Mouse (Mus musculus) right cerebral cortex, adult 18-20 months (tissue): ENCODE data around the gene Ptprs.
A peak's percentile ranks its signal among the peaks of the same experiment; 100 is the strongest.

Source experiments
- DNase-seq: peaks from one replicate; pipeline ENCODE4 v3.0.0; 2022; ENCODE audit warnings: mixed read lengths

Gene Ptprs

DNA sequence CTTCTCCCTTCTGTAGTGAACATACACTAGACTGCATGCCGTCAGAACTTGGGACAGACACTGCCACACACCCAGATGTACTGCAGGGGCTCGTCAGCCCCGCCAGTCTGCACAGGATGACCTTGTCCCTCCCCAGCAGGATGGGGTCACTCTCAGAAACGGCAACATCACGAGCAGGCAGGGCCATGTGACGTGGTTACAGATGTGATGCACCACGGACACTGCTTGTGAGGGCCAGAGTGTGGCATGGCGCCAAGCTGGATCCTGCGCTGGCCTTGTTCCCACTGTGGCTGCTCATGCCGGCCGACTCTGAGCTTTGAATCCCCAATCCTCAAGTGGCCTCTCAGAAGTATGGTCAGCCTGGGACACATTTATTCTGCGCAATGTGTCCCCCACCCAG is 58.0 kb downstream of the Ptprs start:
- DNase-seq = no peak

DNA sequence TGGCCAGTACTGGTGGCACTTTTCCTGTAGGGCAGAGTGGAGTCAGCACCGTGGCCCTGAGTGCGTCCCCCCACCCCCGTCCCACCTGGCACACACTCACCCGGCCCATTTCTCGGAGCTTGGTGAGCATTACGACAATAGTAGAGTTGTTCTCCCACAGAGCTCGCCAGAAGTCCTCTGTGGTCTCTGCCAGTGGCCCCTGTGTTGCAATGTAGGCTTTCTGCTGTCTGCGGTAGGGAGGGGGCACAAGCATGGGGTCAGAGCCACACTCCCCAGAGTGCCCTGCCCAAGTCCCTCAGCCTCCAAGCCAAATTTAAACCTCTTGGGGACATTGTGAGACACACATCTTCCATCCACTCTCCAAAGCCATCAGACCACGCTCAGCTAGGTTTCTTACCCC is 61.5 kb downstream of the Ptprs start:
- DNase-seq = no peak

DNA sequence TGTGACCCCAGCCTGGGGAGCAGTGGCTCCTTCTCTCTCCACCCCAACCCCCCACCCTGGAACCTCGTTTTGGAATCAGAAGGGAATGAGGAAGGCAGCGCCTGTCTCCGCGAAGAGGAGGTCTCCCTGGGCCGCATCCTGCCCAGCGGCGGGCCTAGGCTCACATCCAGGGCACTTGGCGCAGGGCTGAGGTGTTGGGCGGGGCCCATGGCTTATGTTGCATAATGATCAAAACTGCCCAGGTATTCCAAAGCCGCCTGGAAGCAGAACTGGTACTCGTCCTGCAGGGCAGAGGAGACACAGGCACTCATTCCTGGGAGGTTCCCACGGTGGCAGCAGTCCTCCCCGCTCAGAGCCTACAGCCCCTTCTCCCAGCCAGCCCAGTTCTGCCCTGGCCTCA is 63.2 kb downstream of the Ptprs start:
- no peak for DNase-seq

DNA sequence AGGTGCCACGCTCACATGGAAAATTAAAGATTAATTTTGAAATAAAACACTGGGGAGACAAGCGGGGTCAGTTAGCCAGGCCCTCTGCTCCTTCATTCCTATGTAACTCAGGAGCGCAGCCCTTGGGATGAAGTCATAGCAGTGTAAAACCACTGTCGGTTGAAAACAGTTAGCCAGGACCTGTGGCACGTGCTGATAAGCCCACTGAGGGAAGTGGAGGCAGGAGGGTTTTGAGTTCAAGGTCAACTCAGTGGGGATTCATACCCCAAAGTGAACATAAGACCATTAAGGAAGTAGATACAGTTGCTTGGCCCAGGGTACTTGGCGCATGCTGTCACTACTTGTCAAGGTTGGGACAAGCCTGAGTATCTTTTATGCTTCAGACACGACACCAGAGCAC is 64.8 kb downstream of the Ptprs start:
- DNase-seq = no peak

DNA sequence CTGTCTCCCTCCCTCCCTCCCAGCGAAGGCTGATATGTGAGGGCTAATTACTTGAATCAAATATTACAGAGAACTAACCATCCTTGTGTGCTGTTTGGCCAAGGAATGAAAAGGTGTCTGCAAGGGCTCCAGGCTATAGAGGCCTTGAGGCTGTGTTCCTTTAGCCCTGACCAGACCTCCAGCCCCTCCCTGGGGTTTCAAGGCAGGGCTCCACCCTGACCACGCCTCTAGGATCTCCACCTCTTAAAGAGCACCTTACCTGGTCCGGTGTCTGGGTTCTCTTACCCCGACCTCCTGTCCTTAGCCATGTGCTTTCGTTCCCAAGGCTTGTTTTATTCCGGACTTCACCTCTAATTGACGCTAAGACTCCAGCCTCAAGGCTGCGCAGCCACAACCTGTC is 66.5 kb downstream of the Ptprs start:
- no peak for DNase-seq

DNA sequence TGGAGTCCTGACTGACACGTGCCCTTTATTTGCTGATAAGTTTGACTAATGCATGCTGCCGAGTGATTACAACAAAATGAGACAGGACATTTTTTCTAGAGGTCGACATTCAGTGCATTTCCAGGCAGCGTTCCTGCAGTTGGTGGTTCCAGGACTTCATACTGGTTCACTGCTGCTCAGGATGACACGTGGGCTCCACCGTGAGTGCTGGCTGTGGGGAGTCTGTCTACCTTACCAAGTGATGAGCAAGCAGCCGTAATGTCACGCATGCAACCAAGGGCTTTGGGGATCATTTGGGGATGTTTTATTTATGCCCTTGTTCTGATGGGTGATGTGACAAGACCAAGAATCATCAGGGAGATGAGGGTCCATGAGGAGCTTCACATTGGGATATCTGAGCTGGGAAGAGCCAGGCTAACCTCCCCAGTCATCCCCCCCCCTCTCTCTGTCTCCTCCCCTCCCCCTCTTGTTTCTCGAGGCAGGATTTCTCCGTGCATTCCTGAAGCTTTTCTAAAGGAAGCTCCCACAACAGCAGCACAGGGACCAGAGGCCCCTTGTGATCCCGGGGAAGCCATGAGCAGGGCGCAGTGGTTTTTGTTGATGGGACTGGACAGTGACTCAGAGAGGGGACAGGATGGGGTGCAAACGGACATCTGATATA is 67.2 kb downstream of the Ptprs start:
- peak; percentile 46 for DNase-seq

DNA sequence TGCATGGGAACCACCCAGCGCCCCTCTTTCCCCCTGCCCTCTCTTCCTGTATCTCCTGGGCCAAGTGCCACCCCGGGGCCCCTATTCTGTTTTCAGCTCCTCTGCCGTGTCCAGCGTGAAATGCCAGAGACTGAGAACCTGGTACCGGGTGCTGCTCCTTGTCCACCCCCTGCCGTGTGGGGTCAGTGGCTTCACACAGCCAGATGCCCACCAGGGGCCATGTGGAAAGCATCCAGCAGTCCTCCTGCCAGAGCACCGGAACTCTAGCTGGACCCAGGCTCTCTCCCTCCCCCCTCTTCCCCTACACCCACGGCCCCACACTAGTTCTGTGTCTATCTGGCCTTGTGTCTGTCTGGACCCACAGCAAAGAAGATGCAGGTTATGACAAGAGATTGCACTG is 68.9 kb downstream of the Ptprs start:
- no peak for DNase-seq

DNA sequence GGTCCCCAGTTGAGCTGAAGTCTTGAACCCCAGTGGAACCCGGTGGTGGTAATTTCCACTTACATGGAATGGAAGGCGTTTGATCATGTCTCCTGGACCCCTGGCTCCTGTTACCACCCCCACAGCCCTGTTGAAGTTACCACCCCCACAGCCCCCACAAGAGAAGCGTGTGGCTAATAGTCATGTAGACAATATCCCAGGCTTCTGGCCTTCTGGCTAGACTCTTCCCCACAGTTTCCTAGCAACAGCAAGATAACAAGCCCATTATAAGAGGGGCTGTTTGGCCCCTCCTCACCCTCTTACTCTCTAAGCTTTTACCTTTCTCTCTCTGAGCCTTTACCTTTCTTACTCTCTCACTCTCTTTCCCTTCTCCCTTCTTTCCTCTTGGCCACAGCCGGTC is 69.4 kb downstream of the Ptprs start:
- no peak for DNase-seq

DNA sequence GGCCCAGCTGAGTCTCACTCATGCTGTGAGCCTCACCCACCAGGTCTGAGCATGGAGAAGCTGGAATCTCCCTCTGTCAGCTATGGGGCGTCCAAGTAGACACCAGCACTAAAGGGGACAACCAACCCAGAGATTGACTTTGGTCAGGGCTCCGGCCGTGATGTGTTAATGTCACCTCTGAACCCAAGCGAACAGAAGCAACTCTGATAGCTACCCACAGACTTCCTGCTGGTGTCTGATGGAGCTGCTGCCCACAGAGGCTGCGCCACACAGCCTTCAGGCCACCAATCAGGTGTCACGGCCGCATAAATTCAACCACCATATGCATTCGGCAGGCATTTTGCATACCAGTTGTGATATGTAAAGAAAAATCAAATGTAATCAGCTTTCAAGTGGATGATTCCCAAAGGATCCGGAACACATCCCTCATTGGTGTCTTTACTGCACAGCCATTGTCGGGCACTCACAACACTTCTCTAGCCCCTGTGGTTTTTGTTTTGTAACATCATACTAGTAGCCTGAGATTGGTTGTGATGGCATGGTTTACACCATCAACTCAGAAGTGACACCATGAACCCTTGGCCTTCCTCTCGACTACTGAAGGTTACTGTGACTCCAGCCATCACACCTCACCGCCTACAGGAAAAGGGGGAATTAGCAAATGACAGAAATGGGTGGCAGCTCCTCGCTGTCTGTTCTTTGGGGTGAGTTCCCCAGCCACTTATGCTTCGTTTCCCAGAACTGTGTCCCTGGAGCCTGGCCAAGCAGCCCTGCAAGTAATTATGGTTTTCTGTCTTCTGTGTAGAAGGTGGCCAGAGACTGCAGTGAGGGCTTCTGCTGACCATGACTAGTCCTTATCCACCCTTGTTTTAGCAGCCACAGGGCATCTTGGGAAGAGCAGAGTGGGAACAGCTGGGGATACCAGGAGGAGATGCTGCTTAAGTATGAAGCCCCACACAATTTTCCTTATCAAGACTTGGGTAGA is 70.1 kb downstream of the Ptprs start:
- DNase-seq = no peak

DNA sequence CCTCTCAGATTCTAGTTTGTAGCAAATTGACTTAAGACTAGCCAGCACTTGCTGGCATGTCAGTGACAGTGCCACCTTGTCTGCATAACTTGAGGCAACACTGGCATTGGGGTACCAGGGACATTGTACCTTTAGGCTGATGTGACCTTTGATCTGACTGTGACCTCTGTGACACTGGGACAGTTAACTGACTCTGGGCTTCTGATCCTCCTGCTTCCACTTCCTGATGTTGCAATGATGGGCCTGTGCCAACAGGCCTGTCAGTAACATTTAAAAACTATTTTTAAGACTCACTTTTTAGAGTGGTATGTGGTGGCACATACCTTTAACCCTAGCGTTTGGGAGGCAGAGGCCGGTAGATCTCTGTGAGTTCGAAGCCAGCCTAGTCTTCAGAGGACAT is 70.9 kb downstream of the Ptprs start:
- no peak for DNase-seq

DNA sequence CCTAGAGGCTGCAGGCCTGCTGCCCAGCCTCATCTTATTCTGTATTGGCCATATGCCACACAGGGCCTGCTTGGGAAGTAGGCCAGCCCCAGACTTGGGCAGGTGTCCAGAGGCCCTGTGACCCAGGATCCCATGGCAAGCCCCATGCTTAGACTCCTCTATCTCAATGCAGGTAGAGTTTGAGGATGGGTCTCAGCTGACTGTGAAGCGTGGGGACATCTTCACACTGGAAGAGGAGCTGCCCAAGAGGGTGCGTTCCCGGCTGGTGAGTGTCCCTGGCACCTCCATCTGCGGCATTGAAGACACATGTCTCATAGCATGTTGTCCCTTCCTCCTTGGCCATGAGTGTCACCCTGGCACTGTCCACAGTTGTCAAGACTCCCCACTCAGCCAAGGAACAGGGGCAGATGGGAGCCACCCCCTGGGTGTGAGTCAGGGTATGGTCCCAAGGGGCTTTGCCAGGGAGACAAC is 75.2 kb downstream of the Ptprs start:
- no peak for DNase-seq

DNA sequence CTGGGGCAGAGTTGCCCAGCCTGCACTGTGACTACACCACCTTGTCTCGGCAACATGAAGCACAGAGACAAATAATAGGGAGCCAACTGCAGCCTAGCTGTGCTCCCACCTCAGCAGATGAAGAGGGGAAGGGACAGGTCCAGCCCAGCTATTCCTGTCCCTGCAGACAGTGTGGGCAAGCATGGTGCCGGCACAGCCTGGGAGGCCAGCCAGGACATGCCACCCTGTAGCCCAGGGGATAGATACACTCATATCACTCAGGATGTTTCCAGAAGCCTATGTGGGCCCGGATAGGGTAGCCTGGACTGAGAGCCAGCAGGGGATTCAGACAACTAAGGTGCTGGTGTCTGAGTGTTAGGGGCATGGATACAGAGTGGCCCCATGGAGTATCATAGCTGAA is 76.1 kb downstream of the Ptprs start:
- DNase-seq = no peak

DNA sequence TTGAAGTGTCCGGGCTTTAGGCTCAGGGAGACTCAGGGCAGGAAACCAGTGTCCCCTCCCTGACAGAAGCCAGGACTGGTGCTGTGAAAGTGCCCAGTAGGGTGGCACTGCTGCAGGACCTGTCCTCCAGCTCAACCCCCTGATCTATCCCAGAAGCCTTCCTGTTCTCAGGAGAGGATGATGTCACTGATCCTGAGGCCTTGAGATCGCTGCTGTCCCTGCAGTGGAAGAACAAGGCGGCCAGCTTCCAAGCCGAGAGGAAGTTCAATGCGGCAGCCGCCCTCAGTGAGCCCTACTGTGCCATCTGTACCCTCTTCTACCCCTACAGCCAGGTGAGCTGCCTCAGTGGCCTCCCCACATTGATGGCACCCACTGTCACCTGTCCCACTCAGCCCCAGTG is 80.2 kb downstream of the Ptprs start:
- no peak for DNase-seq

DNA sequence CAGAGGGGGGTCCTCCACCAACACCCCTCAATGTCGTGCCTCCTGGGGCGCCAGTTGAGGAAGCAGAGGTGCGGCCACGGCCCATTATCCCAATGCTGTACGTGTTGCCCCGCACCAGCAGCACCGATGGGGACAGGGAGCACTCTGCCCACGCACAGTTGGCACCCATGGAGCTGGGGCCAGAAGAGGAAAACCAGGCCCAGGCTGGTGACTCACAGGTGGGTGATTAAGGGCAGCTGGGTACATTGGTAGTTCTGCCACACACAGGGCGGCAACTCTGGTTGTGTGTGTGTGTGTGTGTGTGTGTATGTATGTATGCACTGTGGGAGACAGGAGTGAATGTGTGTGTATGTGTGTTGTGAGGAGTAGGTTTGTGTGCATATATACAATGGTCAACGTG is 82.4 kb downstream of the Ptprs start:
- peak; percentile 40 for DNase-seq

DNA sequence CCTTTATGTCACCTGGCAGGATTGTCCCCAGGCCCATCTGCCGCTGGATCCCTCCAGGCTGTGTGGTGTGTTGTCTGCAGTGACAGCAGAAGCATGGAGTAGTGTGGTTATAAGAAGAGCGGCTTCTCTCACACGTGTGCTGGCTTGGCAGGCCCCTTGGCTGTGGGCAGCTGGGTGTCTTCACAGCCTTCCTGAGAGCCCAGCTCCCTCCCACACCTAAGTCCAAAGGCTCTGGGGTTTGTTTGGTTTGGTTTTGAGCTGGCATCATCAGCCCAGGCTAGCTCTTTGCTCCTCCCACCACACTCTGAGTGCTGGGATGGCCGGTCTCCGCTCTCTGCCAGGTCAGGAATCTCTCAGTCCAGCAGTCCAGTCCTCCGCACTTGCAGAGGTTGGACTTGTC is 83.0 kb downstream of the Ptprs start:
- DNase-seq = peak; percentile 73

DNA sequence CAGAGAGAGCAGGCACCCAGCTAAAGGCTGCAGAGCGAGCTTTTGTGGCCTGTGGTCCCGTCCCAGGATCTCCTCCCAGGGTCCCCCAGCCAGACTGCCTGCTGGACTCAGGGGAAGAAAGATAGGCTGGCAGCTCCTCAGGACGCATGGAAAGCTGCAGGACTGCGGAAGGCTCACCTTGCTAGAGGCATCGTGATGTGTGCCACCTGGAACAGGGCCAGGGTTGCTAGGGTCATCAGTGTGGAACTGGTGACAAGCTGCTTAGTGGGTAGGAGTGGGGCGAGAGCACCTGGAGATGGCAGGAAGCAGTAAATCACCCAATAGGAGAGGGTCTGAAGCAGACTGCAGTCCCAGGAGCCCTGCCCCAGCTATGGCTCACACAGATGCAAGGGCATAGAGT is 88.7 kb downstream of the Ptprs start:
- DNase-seq = no peak

DNA sequence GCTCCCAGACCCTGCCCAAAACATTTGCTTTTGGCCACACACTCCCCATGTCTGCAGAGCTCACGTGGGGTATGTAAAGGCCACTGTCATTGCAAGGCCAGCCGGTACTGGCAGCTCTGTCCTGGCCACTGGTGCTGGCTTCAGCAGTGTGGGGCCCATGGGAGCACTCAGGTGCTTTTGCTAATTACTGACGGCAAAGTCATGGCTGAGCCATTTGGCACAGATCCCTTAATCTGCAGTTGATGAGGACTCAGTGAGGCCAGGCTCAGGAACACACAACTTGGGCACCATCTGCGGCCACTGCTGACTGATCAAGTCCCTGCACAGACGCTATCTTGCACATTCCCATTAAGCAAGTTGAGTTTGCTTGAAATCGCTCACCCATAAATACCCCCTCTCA is 91.4 kb downstream of the Ptprs start:
- no peak for DNase-seq

DNA sequence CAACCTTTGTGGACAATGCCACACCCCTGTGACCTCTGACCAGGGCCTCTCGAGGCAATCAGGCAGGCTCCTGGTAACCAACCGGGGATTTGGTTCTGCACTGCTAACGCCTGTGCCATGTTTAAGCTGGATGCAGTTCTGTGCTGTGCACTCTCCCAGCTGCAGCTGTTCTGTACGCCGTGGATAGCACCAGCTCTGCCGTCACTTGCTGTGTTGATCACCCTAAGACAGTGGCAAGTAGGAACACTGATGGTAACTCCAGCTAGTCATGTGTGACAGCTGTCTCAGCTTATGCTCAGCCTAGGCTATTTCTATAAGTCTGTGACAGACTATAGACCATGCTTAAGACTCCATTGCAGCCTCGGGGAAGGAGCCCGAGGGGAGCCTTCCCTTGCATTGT is 93.3 kb downstream of the Ptprs start:
- DNase-seq = no peak

DNA sequence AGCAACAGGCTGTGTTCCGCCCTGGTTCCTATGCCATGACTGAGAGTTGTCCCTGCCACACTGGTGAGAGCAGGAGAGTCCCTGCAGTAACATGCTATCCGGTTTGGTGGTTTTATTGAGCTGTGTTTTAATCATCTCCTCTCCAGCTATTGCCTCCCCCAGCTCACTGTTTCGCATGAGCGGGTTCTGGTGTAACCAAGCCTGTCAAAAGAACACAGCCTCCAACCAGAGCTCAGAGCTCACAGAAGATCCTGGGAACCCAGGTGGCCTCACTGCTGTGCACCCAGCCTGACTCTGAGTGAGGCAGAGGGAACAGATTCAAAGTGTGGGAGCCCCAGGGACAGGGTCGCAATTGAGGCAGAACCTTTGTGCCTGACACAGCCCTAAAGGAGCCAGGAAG is 95.1 kb downstream of the Ptprs start:
- no peak for DNase-seq

DNA sequence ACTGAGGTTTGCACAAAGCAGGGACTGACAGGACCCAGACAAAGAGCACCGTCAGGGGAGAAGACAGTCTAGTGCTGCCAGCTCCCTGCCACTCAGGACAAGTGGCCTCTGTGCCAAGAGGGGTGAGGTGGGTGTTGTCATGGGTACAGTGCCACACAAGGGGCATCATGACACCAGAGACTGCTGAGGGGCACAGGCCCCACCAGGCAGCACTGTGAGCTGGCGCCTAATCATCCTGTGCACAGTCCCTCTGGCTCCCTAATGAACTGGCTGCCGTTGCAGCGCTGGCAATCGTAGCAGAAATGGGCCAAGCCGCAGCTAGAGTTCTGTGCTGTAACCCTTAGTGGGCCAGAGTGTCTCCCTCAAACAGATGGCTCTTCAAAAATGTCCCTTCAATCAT is 96.0 kb downstream of the Ptprs start:
- no peak for DNase-seq

DNA sequence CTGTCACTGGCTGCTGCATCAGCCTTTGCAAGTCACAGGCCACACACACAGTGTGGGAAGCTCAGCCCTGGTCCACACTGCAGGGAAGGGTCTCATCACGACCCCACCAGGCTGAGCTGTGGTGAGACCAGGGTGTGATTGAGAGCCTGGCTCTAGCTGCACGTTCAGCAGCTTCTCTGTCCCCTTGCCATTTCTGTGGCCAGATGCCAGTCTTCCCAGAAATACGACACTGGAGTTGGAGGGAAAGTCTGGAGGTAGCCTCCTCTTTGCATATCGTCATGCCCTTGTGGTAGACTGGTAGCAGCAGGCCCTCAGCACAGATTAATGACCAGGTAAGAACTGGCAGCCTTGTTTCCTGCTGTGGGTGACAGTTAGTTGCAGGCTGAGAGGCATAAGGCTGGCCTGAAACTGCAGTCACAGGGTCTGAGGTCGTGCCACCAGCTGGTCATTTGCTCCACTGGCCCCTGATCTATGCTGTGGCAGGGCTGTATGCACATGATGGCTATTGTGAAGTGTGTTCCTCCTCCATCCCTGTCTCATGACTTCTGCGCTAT is 96.9 kb downstream of the Ptprs start:
- DNase-seq = no peak

DNA sequence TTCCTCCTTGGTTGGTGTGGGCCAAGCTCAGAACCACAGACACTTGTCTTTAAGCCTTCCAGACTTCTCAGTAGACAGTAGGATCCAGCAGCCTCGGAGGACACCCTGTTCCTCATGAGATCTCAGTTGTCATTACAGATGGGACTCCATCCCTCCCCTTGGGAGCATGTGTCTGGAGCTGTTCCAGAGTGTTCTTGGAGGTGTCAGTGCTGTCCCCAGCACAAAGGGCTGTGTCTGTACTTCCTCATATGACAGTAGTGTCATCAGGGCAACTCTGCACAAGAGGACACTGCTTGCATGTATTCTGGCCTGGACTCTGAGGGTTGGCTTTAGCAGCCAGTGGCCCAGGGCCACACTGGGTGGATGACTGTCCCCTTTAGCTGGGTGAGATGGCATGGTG is 101.4 kb downstream of the Ptprs start:
- DNase-seq = no peak

DNA sequence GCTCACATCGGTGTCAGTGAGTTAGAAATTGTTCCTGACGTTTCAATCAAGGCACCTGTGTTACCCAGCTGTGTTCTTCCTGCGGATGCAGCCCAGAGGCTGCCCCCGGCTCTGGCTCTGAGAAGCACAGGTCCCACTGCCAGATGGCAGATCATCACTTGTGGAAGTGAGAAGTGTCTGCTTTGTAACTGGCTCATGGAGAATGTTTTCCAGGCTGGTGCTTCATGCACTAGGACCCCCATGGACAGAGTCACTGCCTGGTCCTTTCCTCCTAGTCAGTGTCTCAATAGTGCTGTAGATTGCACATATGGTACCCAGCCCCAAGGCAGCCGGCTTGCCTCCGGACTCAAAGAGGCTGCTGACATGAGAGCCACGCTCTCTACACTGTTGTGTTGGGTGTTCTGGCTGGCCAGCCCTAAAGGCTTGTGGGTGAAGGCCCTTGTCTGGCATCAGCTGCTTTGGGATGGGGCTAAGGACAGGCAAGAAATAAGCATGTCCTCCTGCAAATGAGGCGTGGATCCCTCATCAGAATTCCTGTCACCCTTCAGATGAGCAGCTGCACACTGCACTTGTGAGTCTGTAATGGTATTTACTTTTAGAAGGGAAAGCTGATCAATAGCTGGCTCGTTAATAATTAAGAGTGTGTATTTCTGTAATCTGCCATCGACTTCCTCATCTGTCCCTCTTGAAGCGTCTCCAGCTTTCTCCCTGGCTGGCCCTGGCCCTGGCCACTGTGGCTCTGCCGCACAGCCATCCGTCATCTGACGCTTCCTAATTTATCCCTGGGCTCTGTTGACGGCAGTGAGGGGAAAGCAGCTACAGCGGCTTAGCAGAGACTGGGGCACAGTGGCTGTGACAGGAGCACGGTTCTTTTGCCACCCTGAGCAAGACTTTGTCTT is 102.9 kb downstream of the Ptprs start:
- DNase-seq = no peak
